Mouse (Mus musculus) ES-E14 (cell line): ENCODE results near the gene Hoxb13.

ENCODE experiments used
- CHD2 ChIP-seq: IDR thresholded peaks from 2 replicates; pipeline ENCODE4 v1.6.1; 2014; ENCODE audit warnings: mild to moderate bottlenecking, low read depth, low read length, inconsistent platforms
- MAFK ChIP-seq: IDR thresholded peaks from 2 replicates; pipeline ENCODE4 v1.6.1; 2014; ENCODE audit warnings: mild to moderate bottlenecking, low read depth, low read length, inconsistent platforms; ENCODE audit not compliant: insufficient read depth
- ZC3H11A ChIP-seq: IDR thresholded peaks from 2 replicates; pipeline ENCODE4 v1.6.1; 2012; ENCODE audit warnings: low read depth, mild to moderate bottlenecking, inconsistent platforms, low read length, borderline replicate concordance

DNA sequence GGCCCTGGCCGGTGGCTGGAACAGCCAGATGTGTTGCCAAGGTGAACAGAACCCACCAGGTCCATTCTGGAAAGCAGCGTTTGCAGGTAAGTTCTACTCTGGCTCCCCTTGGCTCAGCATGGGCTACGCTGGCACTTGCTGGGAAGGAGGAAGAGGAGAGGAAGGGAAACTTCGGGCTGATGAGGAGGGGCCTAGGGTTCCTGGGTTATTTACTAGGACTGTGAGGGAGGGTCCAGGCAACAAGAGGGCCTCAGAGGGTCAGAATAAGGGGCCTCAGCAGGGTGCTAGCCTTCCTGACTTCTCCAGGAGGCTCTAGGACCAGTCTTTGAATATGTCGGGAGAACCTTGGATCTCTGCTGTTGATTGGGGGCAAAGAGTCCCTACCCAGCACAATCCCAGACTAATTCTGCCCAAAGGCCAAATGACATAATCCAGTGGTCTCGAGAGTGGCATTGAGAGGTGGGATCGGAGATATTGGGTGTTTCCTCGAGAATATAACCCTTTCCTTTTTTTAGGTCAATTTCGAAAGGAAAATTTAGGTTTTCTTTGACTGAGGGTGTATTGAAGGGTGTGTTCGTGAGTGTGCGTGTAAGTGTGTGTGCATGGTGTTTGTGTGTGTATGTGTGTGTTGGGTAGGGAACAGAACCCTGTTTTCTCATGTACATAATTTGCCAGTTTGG, 985 bp downstream of the Hoxb13 start:
- TF ChIP-seq CHD2, result no peak
- TF ChIP-seq MAFK, result no peak
- no peak for TF ChIP-seq ZC3H11A
